Mouse (Mus musculus): ENCODE results near the gene Snx27. TPM values are rescaled to one million over a fixed set of nuclear protein-coding genes. Genes with fewer than 3 reads are reported as not detected.

Snx27 gene
- polyA plus RNA-seq (2012; rRNA removed): 47.5 and 50.5 TPM in 2 replicates

DNA sequence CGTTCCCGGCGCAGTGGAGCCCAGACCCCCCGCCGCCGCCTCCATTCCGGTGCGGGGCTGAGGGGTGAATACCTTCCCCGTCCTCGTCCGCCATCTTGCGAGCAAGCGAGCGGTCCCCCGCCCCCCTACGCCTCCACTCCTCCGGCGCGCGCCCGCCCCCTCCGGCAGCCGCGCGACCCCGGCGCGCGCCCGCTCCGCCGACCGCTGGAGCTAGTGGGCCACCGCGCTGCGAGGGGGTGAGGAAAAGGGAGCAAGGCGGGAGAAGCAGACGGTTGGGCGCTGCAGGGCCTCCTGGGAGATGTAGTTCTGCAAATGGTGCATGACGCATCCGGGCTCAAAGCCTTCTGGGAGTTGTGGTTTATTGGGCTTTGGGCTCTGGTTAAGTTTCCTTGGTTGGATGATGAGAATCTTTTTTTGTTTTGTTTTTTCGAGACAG, at the start of gene Snx27:
Gene Snx27, minus strand, starts transcription at position 261 of the 436 bp plus-strand sequence.
- peak; percentile 92 for DNase-seq (ENCODE audit: extremely low spot score in 1 of 2, low spot score in 1 of 2)

DNA sequence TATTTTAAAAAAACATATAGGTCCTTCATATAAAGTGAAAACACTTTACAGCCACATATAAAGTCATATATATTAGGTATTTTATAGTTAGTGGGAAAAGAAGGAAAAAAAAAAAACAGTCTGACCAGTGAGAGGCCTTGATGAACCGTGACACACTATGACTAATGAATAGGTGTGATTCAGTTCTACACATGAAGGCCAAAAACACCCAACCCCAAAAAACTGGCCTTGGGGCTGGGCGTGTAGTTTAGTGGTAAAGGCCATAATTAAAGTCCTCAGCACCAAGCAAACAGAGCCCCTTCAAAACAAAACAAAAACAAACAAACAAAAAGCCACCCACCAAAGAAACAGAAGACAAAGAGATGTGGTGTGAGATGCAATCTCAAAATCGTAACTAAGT, 47.4 kb upstream of the Snx27 start:
- no peak for DNase-seq (ENCODE audit: extremely low spot score in 1 of 2, low spot score in 1 of 2)

DNA sequence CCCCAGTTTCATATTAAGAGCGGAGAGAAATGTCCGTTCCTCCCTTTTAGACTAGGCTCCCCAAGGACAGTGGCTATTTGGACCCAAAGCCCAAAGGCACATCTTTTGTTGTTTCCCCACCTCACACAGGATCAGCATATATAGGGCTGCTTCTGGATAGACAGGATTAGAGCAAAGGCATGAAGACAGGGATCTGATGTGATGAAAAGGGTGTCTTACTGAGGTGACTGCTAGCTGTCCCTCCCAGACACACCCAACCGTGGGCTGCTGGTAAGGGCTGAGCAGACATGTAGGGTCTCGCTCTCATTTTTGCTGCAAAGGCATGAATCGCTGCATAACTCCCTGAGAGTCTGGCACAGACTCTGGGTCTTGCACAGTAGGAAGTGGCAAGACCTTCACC, 46.2 kb upstream of the Snx27 start:
- no peak for DNase-seq (ENCODE audit: extremely low spot score in 1 of 2, low spot score in 1 of 2)

DNA sequence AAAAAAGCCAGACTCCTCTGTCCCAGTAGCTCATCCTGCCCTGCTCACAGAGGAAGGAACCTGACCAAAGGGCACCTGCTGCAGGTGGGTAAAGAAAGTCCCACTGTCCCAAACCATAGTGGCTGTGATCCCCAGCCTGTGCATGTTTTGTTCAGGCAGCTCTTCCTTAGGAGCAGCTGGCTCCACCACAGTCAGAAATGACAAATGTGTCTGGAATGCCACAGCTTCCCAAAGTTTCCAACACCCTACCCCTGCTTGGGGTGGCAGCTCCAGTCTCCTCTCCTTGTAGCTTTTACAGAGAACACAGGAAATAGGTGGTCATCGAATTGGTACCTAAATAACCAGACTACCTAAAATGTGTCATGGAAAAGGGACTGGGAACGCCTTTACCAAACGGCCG, 41.8 kb upstream of the Snx27 start:
- no peak for DNase-seq (ENCODE audit: extremely low spot score in 1 of 2, low spot score in 1 of 2)

DNA sequence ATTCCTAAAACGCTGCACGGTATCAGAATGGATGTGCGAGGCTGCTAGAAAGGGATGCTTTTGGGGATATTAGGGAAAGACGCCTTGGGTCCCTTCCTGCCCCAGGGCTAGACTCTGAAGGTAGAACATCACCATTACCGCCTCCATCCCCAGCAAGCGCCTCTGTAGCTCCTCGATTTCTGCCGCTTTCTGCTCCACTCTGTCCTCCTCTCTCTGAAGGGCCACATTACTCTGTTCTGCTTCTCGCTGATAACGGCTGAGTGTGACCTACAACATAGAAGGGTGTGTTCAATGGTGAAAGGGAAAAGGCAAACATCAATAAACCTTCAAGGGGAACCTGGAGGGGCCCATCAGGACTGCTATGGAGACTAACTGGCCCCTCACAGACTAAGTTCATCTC, 40.0 kb upstream of the Snx27 start:
- no peak for DNase-seq (ENCODE audit: extremely low spot score in 1 of 2, low spot score in 1 of 2)

DNA sequence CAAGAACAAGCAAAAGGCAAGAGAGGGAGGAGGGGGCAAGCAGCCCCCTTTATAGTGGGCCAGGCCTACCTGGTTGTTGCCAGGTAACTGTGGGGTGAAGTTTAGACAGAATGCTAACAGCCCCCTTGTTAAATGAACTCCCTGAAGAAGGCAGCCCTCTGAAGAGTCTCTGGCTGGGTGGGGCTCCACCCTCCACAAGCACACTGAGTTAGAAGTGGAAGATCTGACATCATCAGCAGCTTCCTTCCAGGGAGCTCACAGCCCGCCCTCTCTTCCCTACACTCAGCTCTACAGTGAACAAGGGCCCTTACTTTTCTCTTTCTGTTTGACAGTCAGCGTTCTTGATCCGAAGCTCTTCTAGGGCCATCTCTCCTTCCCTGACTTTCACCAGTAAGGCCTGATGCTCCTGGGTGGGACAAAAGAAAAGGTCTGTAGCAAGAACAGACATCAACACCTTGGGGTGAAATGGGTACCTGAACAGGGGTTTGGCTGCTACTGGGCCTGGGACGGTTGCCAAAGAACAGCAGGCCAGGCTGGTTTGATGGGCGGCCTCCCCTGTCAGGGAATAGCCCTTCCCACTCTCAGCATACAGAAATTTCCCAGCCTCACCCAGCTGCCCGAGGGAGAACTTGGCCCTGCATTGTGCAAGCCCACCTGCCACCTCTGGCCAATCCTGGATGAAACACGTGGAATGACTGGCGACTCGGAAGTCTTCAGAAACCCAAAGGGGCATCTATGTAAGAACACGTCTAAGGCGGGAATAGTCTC, 39.4 kb upstream of the Snx27 start:
- no peak for DNase-seq (ENCODE audit: extremely low spot score in 1 of 2, low spot score in 1 of 2)

DNA sequence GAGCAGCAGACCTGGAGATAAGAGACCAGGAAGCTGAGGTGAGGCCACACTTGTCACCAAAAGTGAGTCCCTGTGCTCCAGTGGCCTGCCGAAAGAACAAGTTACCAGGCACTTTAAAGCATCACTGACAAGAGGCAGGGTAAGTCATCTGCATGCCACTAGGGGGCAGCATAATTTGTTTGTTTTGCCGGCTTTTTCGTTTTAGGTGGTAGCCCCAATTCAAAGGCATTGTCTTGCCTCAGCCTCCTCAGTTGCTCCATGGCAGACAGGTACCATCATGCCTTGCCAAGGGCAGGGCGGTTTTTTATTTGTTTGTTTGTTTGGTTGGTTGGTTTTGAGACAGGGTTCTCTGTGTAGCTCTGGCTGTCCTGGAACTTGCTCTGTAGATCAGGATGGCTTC, 34.2 kb upstream of the Snx27 start:
- DNase-seq (ENCODE audit: extremely low spot score in 1 of 2, low spot score in 1 of 2): peak in 1 of 2 experiments; percentile 64

DNA sequence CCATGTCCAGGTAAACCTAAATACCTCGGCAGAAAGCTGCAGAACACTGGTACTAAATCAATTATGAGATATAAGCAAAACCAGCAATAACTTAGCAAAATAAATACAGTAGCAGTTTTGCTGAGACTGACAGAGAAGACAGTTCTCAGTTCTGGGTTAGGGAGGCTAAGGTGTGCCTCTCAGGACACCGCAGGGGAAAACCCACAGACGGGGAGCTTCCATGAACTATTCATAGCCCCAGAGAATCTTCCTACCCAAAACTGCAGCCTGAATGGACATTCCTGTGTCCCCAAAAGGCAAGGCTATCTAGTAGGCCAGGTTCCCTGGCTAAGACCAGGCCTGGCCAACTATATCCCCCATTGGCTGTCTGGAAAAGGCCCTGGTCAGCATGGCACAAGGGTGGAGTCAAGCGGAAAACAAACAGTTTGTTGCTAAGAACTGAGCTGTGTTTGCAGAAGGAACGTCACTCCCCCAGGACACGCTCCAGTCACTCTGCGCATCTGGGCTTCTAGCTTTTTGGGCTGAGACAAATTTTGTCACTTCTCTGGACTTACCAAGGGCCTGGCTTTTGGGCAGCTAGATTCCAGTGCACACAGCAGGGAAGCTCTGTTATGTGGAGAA, 30.9 kb upstream of the Snx27 start:
- no peak for DNase-seq (ENCODE audit: extremely low spot score in 1 of 2, low spot score in 1 of 2)

DNA sequence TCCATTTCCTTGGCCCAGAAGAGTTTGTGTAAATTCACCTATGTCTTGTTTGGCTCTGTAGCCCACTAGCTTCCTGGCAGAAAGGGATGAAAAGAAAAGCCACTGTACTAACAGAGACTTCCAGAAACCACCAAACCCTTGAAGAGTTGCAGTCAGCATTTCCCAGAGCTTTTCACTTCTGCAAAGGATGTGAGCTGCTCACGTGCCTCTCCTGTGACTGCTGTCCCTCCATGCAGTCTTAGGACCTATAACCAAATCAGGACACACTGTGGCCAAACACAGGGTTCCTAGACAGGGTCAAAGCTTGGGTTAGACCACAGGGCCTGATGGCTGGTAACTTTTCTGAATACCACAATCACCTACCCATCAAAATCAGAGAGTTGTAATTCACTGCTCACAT, 29.8 kb upstream of the Snx27 start:
- DNase-seq (ENCODE audit: extremely low spot score in 1 of 2, low spot score in 1 of 2): no peak

DNA sequence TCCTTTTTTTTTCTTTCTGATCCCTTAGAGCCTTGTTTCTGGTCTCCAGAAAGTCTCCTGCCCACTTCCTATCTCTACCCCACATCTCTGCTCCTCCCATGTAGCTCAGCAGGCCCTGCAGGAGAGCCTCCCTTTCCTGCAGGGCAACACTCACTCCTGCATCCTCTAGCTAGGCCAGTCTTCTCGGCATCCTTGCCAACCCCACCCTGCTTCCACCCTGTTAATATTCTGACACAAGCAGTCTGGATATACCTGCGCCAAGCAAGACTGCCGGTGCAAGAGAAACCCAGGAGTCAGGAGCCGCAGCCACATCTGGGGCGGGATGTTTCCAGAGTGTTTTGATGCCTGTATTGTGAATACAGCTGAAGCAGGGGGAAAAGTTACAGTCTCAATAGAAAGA, 29.3 kb upstream of the Snx27 start:
- DNase-seq (ENCODE audit: extremely low spot score in 1 of 2, low spot score in 1 of 2): no peak

DNA sequence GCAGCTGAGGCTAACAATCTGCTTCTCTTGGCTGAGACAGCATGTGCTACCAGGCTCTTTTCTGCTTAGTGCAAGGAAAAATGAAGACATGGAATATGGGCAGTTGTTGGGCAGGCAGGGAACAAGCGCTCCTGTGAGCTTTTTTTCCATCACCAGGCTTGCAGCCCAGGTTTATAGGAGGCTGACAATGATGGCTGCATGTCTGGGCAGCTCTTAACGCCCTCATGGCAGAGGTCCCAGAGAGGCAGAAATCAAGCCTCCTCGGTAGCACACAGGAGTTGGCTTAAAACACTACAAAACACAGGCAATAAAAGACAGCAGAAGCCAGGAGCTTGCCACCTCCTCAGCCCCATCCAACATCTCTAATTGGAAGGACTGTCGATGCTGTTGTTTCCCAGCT, 28.8 kb upstream of the Snx27 start:
- DNase-seq (ENCODE audit: extremely low spot score in 1 of 2, low spot score in 1 of 2): peak in 1 of 2 experiments; percentile 15

DNA sequence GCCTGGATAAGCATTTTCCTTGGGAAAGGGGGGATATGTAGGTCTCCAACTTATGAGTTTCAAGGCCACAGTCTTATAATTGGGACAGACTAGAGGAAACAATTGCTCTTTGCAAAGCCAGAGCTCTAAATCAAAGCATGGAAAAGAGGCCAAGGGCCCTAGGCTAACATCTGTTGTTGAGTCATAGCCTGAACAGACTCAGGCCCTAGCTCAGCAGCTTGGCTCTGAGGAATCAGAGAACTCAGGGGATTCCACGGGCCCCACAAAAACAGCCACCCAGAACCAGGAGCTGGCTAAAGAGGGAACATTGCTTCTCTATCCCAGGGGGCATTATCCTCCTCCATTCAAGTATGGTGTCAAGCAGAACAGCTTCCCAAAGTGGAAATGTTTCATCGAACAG, 28.1 kb upstream of the Snx27 start:
- DNase-seq (ENCODE audit: extremely low spot score in 1 of 2, low spot score in 1 of 2): no peak

DNA sequence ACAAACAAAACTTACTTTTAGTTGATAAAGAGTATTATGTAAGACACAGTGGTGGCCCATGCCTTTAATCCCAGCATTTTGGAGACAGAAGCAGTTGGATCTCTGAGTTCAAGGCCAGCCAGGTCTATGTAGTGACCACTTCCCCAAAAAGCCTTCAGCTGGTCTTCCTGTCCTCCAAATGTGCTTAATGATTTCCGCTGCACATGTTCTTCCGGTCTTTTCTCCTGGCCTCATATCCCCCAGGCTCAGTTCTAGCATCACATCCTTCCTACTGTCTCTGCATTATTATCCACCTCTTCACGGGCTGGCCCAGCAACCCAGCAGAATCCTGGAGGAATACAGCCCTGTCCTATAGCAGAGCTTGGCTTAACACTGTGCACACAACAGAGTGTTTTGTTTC, 27.1 kb upstream of the Snx27 start:
- DNase-seq (ENCODE audit: extremely low spot score in 1 of 2, low spot score in 1 of 2): no peak

DNA sequence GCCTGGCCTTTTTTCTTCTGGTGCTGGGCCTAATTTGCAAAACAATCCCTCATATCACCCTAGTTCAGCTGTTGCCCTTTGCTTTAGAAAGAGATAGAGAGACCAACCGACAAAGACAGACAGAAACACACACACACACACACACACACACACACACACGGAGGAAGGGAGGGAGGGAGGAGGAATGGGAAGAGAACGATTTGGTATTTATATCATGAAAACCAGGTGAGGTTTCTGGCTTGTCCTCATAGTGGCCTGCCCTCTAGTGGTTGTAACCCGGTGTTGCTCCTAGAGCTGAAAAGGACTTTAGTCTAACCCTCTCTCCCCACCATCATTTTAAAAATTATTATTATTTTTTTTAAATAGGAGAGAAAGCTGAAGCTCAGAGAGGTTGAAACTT, 19.4 kb upstream of the Snx27 start:
- DNase-seq (ENCODE audit: extremely low spot score in 1 of 2, low spot score in 1 of 2): peak in 1 of 2 experiments; percentile 79

DNA sequence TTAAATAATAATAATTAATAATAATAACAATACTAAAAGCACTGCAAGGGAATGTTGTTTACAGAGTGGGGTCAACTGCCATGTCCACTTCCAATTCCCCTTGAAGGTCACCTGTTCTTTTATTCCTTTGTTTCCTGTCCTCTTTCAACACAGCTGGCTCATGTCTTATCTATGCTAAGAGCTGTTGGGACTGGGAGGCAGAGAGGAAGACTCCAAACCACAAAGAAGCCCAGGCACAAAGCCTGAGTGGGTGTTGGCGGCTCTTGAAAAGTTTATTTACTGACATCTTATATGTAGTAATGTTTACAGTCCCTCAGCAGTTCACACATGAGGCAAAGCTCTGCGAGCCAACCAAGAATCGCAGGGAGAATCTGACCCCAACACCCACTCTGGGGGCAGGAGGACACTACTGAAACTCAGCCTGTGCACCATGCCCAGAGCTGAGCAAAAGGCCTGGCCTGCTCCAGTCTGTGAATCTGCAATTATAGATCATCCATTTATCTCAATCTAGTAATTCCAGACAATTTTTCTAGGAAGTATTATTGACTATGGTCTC, 14.8 kb upstream of the Snx27 start:
- DNase-seq (ENCODE audit: extremely low spot score in 1 of 2, low spot score in 1 of 2): no peak

DNA sequence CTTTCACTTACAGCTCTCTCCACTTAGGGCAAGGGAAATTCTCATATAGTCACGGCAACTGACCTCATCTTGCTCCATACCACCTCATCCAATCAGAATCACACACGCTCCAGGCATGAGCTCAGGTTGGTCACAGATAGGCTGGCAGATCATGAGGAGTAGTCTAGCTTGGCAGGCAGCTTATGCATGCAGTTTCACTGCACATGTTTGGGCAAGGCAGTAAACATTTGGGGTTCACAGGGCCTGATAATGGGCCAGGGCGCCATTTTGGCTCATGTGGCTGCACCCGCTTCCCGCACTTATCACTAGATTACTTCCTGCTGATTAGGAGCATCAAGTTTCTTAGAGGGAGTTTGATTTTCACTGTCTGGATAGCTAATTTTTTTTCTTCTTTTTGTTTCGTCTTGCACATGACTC, 13.4 kb upstream of the Snx27 start:
- DNase-seq (ENCODE audit: extremely low spot score in 1 of 2, low spot score in 1 of 2): no peak

DNA sequence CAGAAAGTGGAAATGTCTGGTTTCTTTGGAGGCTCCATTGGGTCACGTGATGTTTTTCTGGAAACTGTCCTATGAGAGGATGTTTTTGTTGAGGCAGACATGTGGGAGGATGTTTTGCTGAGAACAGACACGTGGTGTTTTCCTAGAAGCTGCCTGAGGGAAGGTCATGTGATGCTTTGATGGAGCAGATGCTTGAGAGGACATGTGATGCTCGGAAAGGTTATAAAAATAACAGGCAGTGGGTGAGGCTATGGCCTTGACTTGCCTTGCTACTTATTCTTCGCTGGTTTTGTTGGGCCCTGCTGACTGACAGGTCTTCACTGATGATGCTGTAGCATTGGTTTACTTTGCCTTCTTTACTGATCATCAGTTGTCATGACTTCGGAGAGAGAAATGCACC, 8.6 kb upstream of the Snx27 start:
- no peak for DNase-seq (ENCODE audit: extremely low spot score in 1 of 2, low spot score in 1 of 2)

DNA sequence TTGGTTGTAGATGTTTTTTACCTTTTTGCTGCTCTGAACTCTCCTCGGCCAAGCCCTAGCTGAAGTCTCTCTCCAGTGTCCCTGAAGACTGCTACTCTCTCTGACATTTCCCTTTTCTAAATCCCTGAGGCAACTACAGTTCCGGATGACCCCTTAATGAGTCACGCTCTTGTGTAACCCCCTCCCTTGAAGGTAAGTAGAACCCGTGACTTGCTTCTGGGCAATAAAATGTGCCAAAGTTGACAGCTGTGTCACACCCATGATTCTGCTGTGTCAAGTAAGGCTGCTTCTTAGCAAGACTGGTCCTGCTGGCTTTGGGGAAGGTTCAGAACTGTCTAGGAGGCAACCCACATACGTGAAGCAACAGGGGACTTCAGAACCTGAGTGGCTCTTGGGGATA, 5.4 kb upstream of the Snx27 start:
- no peak for DNase-seq (ENCODE audit: extremely low spot score in 1 of 2, low spot score in 1 of 2)

DNA sequence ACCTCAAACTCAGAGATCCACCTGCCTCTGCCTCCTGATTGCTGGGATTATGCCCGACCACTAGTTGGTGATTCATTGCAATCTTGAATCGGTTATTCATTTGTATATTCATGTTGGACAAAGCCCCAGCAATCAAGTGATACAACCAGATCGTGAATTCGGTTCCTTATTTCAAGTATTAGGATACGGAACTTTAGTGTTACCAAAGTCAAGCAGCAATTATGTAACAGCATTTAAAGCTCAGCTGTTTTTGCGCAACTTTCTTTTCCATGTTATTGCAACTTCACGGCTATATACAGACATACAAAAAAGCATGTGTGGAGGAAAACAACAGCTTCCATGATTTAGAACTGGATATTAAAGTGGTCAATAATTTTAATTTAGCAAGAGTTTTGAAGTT, 428 bp upstream of the Snx27 start:
- DNase-seq (ENCODE audit: extremely low spot score in 1 of 2, low spot score in 1 of 2): no peak

DNA sequence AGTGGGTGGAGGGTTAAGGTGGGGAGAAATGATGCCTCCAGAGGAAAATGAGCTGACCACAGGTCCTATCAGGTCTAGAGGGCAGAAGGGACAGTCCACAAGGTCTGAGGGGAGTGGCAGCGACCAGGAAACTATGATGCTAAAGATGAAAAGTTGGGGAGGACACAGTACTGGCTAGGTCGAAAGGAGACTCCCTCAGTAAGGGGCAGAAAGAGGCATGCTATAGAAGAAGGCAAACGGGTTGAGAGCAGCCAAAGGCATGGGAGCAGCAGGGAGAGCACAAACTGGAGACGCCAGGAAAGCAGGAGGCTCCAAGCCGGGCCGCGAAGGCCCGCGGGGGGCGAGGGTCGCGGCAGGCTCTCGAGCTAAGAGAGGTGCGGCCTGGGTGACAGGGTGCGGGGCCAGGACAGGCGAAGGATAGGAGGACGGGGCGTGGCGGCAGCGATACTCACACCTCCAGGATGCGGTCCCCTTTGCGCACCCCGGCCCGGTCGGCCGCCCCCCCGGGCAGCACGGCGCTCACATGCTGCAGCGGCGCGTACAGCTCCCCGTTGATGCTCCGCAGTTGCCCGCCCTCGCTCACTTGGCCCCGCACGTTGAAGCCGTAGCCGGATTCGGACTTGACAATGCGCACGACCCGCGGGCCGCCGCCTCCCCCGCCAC, 592 bp downstream of the Snx27 start:
- peak in 1 of 2 experiments; percentile 5 for DNase-seq (ENCODE audit: extremely low spot score in 1 of 2, low spot score in 1 of 2)

DNA sequence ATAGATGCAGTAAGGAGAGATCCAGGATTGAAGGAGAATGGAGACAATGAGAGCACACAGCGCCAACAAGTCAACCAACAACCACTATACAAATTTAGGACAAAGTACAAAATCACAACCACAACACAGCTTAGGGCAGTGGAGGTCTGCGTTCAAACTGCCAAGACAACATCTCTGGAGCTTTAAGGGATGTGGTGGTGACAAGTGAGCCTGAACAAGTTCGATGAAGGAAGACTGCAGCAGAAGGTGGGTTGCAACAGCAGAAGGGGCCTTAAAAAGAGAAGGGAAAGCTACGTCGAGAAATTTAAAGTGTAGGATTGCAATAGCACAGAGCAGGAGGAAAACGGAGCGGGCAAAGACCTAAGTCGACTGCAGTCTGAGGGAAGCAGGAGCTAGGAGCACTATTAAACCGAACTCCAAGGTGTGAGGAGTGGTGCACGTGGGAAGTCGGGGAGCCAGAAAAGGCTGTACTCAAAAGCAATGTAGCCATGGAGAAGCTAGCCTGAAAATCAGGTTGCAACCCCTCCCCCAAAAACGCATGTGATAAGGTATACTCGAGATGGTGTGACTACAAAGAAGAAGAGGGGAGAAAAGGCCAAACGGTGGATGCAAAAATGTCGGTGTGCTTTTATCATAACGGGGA, 1.3 kb downstream of the Snx27 start:
- DNase-seq (ENCODE audit: extremely low spot score in 1 of 2, low spot score in 1 of 2): peak; percentile 16 to 43

Data from frontal cortex, adult 2 months (tissue).